Mouse (Mus musculus) limb, embryonic 13.5 days (tissue): ENCODE results near the gene Reg1. TPM values are rescaled to one million over a fixed set of nuclear protein-coding genes. Genes with fewer than 3 reads are reported as not detected.

Source experiments
- ATAC-seq: fragments of 200-750 bp; cut with Nextera tagmentation; 2 replicates; pipeline ENCODE4 v1.8.0; 2017; ENCODE audit warnings: low read depth, moderate number of reproducible peaks, moderate TSS enrichment; ENCODE audit not compliant: low FRiP score
- H3K27ac ChIP-seq: fragments of 300-500 bp; sonication (generic); 2 replicates; pipeline ENCODE4 v1.5.1; 2015; ENCODE audit warnings: inconsistent platforms, mild to moderate bottlenecking, moderate library complexity
- H3K27me3 ChIP-seq: fragments of 300-500 bp; sonication (generic); 2 replicates; pipeline ENCODE4 v1.6.1; 2015; ENCODE audit warnings: mild to moderate bottlenecking, inconsistent platforms
- H3K36me3 ChIP-seq: fragments of 300-500 bp; sonication (generic); 2 replicates; pipeline ENCODE4 v1.6.1; 2015; ENCODE audit warnings: inconsistent platforms, mild to moderate bottlenecking, moderate library complexity
- H3K4me1 ChIP-seq: fragments of 300-500 bp; sonication (generic); 2 replicates; pipeline ENCODE4 v1.6.1; 2015; ENCODE audit warnings: inconsistent platforms
- H3K4me2 ChIP-seq: fragments of 300-500 bp; sonication (generic); replicated peaks from 2 replicates; pipeline ENCODE4 v1.6.1; 2015; ENCODE audit warnings: inconsistent platforms, mild to moderate bottlenecking, moderate library complexity
- H3K4me3 ChIP-seq: fragments of 300-500 bp; sonication (generic); 2 replicates; pipeline ENCODE4 v1.5.1; 2015; ENCODE audit warnings: moderate library complexity, mild to moderate bottlenecking, inconsistent platforms
- H3K9ac ChIP-seq: fragments of 300-500 bp; sonication (generic); 2 replicates; pipeline ENCODE4 v1.6.1; 2015; ENCODE audit warnings: mild to moderate bottlenecking, inconsistent platforms
- H3K9me3 ChIP-seq: fragments of 300-500 bp; sonication (generic); 2 replicates; pipeline ENCODE4 v1.6.1; 2016; ENCODE audit warnings: inconsistent platforms
- WGBS: fragments of 180-500 bp; shearing (Covaris S2); methylation state at CpG from one replicate; pipeline ENCODE4 v1.1.7; 2015; 5-methylcytosine and 5-hydroxymethylcytosine counted together
- polyA plus RNA-seq: library from polyadenylated mRNA; unstranded; fragments of >200 nt; fragmentation: Nextera tagmentation; extraction: Ambion mirVana; gene quantifications from 2 replicates; pipeline ENCODE4 v1.2.1, GENCODE M21; 2015

The Reg1 gene
- polyA plus RNA-seq, 1 experiment from 2014 or later = not detected

DNA sequence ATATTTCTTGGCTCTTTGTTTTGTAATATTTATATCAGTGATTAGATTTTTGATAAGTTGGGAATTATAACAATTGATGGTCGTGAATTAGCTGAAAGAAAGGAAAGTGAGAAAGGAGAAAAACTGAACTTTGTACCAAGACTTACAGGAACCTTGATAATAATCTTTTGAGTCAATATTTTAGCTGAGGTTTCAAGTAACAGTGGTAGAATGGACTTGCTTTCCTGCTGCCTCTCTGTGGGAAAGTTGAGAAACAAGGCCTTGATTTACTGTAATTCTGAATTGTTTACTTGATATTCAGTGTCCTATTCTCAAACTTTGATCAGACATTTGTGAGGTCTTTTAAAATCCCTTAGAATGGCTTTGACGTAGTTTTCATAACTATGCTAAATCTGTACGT is 46.8 kb downstream of the Reg1 start:
- Histone ChIP-seq H3K27ac (no peak overlapping the region), H3K27me3 (no peaks in the 10 kb centered on the region), H3K4me2 (no peak overlapping the region), H3K36me3 (no peaks in the 10 kb centered on the region), H3K9ac (no peak overlapping the region), H3K9me3 (no peaks in the 10 kb centered on the region), H3K4me3 (no peak overlapping the region), H3K4me1 (no peaks in the 10 kb centered on the region)
- 77% methylated on average over 3 of the region's 3 CpGs for WGBS
- no peak for ATAC-seq

Other genes starting within 250 kb of the Reg1 start
- gene Reg3b, start 52.1 kb upstream of the Reg1 start, polyA plus RNA-seq = not detected in 2 replicates
- gene Reg3d, start 43.8 kb upstream of the Reg1 start, polyA plus RNA-seq = not detected in 2 replicates
- gene Reg3a, start 42.0 kb upstream of the Reg1 start, polyA plus RNA-seq = not detected in 2 replicates
- gene Reg2, start 27.1 kb upstream of the Reg1 start, polyA plus RNA-seq = not detected in 2 replicates
- not detected in 2 replicates for gene Reg3g, start 46.2 kb downstream of the Reg1 start, polyA plus RNA-seq